Mouse (Mus musculus) CD4-positive, CD25-positive, alpha-beta regulatory T cell, adult 2 months (primary cell): Measurements from ENCODE around the gene Pcolce.
A peak's percentile ranks its signal among the peaks of the same experiment; 100 is the strongest.
"Not testable (repeated sequence)": the region's sequence is repeated elsewhere in the genome, so short reads cannot be mapped to it uniquely, and the experiment has no call there.

Experiments
- DNase-seq: peaks from one replicate; pipeline ENCODE4 v3.0.0-alpha.2; 2012; ENCODE audit warnings: low read depth, low spot score

The Pcolce gene

DNA sequence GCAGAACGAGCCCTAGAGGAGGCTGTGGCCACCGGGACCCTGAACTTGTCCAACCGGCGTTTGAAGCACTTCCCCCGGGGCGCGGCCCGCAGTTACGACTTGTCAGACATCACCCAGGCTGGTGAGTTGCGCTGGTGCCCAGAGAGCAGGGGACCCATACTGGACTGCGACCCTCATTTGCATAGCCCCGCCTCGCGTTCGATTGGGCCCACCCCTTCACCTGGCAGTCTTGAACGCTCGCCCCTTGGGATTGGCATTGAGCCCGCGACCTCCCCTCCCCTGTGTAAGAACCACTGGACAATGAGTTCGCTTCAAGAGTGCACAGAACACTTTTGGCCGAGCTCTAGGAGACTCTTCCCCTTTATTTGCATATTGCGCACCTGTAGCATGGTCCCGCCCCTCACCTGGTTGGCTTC, 15.7 kb upstream of the Pcolce start:
- no peak for DNase-seq

DNA sequence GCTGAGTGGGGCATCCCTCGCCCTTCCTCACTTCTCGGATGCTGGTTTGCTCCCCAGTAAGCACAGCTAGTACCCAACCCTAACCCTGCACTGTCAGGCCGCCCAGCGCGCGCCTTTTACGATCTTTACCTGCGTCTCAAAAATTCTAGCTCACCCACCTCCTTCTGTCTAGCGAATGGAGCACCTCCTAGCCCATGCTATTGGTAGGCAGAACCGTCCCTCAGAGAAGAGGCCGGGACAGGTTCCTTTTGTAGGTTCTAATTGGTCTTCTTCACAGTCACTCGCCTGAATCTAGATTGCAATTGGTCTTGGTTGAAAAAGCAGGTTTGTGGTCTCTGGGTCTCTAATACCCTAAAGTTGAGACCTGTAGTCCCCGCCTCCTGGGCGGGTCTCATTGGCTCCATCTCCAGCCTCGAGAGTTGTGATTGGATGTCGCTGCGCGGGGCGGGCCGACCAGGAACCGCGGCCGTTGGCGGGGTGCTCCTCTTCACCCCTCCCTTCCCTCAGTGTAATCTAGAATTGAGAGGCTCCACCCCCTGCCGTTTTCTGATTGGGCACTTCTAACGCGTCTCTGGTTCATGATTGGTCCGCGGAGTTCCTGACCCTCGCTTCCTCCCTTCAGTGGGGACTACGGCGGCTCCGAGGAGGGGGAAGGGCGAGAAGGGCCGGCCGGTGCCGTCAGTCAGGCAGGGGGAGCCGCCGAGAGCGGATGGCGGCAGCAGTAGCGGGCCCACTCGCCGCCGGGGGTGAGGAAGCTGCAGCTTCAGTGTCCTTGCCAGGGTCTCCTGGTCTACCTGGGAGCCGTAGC, 15.1 kb upstream of the Pcolce start, which contains the start of the genes Fbxo24, Lrch4 and Gm20605:
Fbxo24 (minus strand) TSS at position 505 of the 808 bp plus-strand sequence.
Lrch4 (plus strand) TSS at position 624 of the 808 bp plus-strand sequence.
Gm20605 (plus strand) TSS at position 678 of the 808 bp plus-strand sequence.
- DNase-seq: peak; percentile 100

DNA sequence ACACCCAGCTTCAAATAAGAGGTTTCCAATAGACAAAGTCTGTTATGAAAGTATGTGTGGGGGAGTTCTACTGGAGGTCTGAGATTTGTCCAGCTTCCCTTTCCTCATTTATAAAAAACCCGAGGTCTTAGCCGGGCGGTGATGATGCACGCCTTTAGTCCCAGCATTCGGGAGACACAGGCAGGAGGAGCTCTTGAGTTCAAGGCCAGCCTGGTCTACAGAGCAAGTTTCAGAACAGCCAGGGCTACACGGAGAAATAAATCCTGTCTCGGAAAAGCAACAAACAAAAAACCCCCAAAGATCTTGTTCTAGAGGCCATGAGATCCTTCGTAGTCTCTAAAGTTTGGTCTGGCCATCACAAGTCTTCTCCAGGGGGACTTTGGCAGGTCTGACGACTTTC, 14.4 kb upstream of the Pcolce start:
- no peak for DNase-seq

DNA sequence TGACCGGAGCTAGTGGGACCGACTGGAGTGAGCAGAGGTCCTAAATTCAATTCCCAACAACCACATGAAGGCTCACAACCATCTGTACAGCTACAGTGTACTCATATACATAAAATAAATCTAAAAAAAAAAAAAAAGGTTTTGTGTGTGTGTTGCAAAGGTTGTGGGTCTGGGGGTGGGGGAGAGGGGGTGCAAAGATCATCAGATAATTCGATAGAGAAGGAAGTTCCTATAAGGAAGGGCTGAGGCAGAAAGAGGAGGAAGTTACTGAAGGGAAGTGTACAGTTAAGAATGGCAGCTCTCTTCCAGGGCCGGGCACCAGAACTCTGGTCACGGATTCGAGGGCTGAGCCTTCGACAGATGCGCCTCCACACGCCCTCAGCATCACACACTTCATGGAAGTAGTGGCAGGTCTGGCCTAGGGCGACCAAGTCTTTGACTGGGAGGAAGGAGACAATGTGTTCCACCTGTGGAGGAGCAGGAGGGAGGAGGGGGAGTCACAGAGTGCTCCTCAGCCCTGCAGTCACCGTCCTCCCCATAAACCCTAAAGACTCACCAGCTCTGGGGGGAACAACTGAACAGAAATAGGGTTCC, 10.4 kb upstream of the Pcolce start:
- no peak for DNase-seq

DNA sequence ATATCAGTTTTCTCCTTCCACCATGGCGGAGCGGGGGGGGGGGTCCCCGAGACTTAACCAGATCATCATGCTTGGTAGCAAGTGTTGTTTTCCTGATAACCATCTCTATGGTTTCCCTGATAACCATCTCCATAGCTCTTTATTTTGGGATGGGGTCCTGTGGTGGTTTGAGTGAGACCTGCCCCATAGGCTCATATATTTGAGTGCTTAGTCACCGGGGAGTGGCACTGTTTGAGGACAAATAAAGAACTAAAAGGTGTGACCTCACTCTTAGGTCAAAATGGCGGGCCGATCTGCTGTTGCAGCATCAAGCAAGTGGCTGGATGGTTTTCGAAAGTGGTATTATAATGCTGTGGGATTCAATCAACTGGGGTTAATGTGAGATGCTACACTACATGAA, 1.8 kb upstream of the Pcolce start:
- DNase-seq: no peak

DNA sequence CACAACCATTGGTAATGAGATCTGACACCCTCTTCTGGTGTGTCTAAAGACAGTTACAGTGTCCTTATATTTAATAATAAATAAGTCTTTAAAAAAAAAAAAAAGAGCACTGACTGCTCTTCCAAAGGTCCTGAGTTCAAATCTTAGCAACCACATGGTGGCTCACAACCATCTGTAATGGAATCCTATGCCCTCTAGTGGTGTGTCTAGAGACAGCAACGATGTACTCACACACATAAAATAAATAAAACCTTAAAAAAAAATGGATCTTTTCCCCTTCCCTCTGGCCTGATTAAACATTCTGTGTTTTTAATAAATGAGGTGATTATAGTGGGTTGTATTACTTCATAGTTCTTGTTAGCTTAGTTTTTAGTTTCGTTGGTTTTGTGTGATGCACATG, 1.3 kb upstream of the Pcolce start:
- not testable (repeated sequence) for DNase-seq

DNA sequence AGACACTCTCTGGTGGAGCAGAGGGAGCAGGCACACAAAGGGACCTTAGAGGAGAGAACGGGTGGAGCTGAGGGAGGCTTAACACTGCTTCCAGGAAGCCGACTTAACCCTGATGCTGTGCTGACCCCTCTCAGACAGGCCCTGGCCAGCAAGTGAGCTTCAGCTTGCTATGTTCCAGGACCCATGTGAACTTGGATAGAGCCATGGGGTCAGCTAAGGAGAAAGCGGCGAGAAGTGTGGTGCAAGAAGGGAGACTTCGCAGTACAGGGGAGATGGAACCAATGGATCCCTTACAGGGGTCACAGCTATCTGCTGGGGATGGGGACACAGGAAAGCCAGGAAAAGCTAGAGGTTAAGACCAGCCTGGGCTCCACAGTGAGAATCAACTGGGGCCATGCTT, 508 bp downstream of the Pcolce start:
- DNase-seq: no peak

DNA sequence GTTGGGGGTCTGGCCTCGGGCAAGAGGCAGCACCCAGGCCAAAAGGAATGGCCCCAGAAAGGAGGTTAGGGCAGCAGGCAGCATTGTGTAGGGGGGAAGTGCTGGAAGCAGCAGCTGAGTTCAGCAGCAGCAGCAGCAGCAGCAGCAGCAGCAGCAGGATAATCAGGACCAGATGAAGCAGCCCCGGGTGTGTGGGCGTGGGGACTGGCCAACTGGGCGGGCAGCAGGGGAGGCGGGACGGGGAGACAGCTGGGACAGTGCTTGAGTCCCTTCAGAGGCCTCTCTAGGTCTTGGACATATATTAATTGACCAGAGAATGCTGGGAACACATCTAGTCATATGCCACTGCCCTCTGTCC, 2.4 kb downstream of the Pcolce start:
- DNase-seq: no peak

DNA sequence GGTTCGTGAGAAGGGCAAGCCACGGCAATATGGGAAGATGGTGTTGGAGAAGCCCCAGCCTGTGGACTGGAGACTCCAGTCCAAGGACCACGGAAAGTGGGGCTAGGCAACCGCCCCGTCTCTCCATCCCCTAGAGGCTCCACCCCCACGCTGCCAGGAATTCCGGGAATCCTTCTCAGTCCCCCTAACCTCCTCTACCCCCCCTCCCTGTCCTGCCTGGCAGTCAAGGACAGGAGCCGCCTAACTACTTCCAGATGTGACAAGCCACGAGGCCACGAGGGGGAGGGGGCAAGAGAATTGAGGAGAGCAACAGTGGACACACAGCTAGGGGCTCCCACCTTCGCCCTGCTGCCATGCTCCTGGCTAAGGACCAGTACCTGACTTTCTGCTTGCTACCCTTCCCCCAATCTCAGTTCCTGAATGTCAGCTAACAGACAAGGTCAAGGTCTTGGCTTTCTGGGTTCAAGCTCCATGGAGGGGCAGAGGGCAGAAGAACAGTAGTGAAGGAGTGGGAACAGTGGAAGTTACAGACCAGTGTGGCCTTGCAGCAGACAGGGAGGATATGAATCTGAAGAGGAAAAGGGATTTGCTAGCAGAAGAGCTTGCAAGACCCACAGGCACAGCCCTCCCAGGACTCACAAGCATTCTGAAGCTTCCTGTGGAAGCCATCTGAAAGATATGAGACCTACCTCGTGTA, 2.9 kb downstream of the Pcolce start:
- DNase-seq: no peak

DNA sequence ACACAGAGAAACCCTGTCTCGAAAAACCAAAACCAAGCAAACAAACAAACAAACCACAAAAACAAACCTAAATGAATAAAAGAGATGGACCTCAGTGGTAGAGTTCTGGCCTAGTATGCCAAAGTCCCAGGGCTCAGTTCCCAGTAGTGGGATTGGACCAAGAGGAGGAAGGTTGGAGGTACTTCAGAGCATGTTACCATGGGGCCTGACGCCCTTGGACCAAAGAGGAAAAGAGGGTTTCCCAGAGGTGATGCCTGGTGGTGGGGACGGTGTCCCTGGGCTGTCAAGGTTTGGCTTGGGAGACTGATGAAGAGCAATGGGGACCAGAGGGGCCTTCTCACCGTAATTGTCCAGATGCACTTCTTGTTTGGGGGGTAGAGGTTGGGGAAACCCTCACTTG, 3.5 kb downstream of the Pcolce start:
- DNase-seq: no peak

DNA sequence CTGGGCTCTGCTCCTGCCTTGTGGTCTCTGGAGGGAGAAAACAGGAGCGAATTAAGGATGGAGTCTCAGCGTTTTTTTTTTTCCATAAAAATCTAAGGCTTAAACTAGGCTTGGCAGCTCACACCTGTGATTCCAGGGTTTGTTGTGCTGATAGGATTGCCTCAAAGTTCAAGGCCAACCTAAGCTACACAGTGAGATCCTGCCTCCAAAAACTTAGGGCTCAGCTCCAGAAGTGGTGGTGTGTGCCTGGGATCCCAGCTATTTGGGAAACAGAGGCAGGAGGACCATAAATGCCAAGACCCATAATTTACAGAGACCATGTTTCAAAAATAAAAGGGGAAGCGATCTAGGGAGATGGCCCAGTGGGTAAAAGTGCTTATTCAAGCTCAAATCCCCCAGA, 4.3 kb downstream of the Pcolce start:
- DNase-seq: no peak

DNA sequence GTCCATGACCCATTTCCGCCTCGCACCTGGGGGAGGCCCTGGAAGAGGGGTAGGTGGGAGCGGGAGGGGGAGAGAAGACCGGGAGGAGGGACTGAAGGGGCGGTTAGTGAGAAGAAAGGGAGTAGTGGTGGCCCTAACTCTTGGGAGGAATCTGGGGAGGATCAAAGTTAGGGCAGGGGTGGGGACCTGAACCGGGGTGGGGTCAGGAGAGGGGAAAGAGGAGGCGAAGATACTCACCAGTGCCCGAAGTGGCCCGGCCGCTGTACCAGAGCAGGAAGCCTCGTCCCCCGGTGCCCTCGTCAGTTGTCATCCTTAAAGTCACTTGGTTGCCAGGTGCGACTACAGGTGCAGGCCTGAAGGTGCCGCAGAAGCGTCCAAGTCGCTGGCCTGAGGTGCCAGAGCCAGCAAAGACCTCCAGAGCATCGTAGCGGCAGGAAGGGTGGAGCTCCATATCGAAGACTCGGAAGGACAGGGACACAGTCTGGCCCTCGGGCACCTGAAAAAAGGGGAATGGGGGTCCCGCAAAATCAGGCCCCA, 4.9 kb downstream of the Pcolce start:
- DNase-seq: no peak

DNA sequence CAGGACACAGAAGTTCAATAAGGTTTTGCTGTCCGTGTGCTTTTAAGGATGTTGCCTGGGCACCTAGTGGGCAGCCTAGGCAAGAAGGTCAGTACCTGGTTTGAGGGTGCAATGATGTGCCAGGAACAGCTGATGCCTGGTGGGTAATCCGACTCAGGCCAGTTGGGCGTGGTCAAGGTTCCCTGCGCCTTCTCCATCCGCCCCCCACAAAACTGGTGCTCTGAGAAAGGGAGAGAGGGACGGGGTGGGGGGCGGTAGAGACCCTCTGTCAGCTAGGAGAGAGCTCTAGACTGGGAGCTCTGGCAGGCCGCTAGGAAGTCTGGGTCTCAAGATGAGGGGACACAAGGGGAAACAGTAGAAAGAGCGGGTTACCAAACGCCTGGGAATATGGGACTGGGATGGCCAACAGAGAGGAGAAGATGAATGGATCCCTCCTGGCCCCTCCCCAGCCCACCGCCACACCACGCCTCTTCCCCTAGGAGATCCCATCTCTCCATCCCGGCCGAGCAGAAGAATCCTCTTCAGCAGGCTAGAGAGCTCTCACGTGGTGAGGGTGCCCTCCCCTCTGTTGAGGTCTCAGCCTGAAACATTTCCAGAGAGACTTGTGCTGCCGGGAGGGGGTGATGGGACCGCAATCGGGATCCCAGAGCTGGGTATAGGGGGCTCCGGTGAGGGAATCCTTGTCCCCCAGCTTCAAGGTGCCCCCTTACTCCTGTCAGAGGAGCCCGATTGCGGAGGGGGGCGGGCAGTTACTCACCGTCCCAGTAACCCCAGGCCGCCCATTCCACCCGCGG, 5.5 kb downstream of the Pcolce start:
- DNase-seq: no peak

DNA sequence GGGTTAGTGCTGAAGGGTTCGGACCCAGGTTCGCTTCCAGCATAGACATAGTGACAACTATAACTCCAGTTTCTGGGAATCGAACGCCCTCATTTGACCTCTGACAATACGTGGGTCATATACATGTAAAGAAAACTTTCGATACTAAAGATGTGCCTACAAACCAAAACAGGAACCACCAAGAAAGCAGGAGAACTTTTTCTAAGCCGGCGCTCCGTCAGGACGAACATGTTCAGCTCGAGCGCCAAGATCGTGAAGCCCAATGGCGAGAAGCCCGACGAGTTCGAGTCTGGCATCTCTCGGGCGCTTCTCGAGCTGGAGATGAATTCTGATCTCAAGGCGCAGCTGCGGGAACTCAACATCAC, 12.2 kb downstream of the Pcolce start:
- peak; percentile 49 for DNase-seq

DNA sequence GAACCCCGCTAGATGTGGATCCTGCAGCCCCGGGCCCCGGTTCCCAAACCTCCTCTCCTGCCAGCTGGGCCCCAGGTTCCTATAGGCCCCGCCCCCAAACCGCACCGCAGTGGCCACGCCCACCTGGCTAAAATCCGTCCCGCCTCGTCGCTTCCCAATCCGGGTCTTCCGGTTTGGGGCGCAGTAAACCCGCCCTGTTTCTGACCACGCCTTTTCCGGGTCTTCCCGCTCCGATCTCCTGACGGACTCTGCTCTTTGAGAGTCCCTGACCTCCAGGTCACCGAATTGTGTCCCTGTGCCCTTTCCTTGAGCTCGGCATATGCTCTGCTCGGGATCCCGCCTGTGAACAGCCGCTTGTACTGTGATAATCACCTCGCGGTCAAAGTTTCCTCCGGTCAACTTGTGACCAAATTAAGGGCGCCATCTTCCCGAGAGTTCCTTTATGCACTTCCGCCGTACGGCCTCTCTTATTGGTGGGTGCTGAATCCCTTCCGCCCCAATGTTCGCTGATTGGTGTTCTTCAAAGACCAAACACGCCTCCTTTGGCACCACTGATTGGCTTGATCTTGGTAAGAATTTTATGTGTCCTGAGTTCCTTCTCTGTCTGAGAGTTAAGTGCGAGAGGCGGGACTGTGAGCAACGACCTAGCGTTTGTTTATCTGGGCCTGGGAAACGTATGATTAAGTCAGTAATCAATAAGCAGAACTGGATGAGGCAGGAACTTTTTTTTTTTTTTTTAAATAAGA, 12.8 kb downstream of the Pcolce start, which contains the start of gene Mospd3:
Mospd3 (minus strand) TSS at position 440 of the 746 bp plus-strand sequence.
- DNase-seq: peak; percentile 97

DNA sequence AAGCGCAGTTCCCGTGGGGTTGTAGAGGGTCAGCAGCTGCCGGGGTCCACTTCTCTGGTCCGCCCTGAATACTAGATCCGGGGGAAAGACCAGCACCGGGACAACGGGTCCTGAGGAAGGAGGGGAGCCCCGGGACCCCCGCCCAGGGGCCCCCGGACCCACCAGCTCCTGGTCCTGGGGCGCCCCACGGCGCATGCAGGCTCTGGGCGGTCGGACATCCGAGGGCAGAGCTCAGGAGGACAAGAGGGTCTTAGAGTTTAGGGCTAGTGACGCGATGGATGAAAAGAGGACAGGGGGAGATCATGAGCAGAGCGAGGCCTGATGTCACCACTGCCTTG, 13.3 kb downstream of the Pcolce start:
- DNase-seq: no peak

DNA sequence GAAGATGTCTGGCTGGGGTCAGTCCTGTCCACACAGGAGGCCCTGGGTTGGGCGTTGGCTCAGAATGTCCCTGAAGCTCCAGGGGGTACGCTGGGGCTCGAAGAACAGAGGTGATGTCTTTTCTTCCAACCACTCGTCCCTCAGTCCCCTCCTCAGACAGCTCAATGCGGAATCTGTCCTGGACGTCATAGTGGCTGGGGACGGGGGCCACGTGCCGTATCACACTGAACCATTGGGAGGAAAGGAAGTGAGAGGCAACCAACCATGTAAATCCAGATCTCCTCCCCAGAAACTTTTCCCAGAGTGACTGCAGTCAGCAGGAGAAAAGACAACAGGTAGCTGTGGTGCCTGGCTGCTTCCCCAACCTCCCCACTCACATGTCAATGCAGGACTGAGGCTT, 14.0 kb downstream of the Pcolce start:
- peak; percentile 30 for DNase-seq

DNA sequence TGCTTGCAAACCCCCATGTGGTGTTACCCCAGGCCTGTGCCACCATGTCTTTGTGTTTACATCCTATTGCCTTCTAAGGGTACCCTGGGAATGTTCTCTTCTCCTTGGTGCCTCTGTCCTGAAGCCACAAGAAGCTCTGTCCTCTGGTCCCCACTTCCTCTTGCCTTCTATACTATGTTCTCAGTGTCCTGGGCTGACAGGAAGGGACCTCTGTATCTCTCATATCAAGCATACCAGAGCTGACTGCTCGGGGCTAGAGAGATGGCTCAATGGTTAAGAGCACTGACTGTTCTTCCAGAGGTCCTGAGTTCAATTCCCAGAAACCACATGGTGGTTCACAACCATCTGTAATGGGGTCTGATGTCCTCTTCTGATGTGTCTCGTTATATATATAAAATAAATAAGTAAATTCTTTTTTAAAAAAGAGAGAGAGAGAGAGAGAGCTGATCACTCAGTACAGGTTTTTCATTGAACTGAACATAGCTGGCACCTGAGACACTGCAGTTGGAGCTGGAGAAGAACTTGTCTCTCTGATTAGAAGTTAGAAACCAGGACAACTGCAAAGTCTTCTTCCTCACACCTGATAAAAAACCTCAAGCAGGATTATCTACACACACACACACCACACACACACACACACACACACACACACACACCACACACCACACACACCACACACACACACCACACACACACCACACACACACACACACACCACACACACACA, 15.3 kb downstream of the Pcolce start:
- no peak for DNase-seq

DNA sequence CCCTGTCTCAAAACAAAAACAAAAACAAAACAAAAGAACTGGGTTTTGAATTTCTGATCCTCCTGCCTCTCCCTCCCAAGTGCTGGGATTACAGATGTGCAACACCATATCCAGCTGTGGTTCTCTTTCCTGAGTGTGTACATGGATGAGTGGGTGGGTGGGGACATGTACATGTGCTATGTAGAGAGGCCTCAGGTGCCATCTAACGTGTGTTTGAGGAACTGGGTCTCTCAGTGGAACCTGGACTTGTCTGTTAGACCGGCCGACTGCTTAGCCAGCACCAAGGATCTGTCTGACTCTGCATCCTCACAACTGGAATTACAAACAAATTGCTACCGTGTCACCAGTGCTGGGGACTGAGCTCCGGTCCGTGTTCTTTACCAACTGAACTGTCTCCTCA, 16.0 kb downstream of the Pcolce start:
- DNase-seq: no peak

DNA sequence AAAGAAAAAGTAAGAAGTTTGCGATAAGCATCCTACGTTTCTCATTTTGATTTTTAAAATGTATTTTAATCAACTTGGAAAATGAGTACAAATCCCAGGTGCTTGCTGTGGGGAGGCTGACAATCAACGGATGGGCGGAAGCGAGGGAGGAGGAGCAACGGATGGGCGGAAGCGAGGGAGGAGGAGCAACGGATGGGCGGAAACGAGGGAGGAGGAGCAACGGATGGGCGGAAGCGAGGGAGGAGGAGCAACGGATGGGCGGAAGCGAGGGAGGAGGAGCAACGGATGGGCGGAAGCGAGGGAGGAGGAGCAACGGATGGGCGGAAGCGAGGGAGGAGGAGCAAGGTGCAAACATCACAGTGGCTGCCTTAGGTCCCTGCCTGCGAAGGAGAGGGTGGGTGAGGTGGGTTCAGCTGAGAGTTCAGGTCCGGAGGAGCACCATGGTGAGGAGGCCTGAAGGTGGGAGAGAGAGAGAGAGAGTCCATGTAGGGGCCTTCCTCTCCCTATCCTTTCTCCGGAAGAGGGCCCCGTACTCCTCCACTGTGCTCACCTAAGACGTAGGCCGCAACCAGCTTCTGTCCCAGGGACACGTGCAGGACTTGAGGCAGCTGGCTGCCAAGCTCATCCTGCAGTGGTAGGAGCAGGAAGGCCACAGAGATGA, 16.9 kb downstream of the Pcolce start:
- peak; percentile 90 for DNase-seq
